Mouse (Mus musculus) urinary bladder, postnatal 14 days (tissue): ENCODE results near the gene Bach2.

Source experiments
- DNase-seq: peaks from one replicate; pipeline ENCODE4 v3.0.0; 2021; ENCODE audit warnings: low spot score

Gene Bach2

DNA sequence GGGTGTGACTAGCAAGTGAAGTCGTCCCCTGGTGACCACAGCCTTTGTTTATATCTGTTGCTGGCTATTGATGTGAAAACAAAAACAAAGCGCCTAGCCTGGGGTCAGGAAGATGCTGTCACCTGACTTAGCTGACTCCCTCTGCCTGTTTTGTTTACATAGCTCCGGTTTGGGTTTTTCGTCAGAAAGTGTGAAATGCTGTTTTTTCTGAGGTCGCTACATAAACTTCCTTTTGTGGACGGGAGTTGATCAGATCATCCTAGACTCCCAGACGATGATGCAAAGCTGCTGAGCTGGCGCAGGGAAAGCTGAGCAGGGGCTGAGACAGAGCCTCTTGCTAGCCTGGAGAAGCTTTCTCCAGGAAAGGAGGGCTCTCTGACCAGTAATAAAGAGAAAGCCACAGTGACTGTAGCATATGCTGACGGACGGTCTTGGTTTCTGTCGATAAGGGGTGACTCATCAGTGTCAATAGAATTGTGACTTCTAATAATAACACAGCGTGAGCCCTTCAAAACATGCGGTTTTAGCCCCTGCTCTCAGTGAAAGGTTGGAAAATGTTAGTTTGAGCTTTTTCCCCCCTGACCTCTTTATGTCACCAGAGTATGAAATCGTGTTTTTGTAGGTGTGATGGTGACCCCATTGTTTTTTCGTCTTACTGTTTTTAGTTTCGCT is 11.9 kb downstream of the Bach2 start:
- peak; percentile 33 for DNase-seq

GRCm38 (mm10) chr4:32251005-32251365 is 12.4 kb downstream of the Bach2 start:
- DNase-seq = peak; percentile 44

DNA sequence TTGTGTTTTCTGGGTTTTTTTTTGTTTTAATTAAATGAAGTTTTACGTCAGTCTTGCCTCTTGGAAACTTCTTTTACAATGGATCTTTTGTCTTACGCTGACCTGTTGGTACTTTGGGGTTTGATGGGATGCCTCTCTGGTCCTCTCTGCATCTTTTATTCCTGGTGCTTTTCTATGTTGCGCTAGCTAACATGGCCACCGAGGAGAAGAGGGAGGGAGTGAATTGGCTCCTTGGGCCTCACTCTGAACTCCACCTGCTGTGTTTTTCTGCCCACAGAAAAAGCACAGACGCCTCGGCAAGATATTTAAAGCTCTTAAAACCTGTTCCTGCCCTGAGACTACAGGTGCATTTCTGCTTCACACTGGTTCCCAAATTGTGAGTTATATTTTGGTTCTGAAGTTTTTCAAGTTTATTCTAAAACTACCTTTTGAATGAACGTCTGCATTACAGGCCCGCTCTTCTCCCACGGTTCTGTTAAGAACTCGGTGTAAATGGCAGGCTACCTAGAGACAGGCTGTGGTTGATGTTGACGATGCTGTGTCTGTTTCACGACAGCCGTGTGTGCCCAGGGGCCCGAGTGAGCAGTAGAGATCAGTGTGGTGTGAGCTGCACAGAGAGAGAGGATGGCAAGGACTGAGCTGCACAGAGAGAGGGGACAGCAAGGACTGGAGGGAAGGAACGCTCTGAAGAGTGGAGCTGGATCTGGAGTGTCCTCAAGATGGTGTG is 13.5 kb downstream of the Bach2 start:
- DNase-seq = no peak

DNA sequence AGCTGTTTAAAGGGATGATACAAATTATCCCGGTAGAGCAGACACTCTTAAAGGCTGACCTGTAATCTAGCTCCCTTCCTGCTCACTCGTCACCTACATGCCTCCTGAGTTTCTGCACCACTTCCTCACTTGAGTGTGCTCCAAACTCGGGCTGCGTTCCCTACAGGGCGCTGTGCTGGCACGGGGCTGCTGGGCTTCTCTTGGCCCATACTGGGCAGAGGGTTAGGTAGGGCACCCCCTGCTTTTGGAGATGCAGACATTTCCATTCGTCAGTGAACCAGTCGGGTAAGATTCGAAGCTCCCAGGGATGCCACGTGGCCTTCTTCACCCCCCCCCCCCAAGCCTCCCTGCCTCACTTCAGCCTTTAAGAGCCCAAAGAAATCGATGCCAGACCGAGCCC is 19.1 kb downstream of the Bach2 start:
- no peak for DNase-seq

- DNase-seq = no peak
Measured at GRCm38 (mm10) chr4:32258093-32258492, 19.5 kb downstream of the Bach2 start.

- no peak for DNase-seq
Measured at GRCm38 (mm10) chr4:32258596-32258995, 20.0 kb downstream of the Bach2 start.

- no peak for DNase-seq
Measured at GRCm38 (mm10) chr4:32260909-32261308, 22.3 kb downstream of the Bach2 start.

- no peak for DNase-seq
Measured at GRCm38 (mm10) chr4:32262825-32263684, 24.5 kb downstream of the Bach2 start.

DNA sequence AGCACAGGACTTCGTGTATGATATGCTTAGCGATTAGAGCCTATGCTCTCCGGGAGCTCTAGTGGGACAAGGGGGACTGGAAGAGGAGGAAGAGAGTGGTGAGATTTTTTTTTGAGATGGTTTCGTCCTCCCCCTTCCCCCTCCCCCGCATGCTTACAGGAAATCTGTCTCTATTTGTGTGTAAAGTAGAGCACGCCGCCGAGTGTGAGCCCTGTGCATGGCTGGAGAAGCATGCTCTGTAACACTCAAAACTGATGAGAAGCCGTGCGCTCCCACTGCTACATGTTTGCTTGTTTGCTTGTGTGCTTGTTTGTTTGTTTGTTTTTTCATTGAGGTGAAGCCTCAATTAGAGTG is 25.1 kb downstream of the Bach2 start:
- no peak for DNase-seq

DNA sequence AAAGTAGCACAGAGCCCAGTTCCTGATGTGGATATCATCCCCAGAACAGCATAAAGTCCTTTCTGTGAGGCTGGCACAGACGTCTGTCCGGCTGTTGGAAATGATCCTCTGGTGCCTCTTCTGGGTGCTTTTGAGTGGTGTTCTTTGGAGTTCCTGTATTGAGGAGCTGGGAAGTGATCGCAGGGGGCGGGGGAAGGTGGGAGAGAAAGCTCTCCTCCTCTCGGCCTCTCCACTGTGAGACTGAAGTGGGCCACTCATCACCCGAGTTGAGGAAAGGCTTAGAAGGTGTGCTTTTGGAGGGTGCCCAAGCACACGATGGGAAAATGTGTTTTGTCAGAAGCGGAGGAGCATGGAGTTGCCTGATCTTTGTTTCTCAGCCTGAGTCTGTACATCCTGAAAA is 26.3 kb downstream of the Bach2 start:
- no peak for DNase-seq

- no peak for DNase-seq
Measured at GRCm38 (mm10) chr4:32266731-32267130, 28.1 kb downstream of the Bach2 start.

DNA sequence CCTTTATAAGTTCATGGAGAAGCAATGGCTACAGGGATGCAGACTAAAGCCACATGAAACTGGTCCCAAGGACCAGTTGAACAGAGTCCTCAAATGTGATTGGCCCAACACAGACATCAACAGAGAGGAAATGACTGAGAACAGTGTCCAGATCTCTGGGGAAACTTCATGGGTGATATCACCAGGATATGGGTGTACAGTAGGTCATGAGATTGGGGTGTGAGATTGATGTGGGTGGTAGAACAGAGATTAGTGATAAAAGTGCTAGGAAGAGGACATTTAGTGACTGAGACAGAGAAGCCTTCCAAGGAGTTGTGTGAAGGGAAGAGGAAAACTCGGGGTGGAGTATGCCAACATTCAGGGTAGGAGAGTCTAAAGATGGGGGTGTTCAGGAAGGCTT is 29.4 kb downstream of the Bach2 start:
- no peak for DNase-seq

DNA sequence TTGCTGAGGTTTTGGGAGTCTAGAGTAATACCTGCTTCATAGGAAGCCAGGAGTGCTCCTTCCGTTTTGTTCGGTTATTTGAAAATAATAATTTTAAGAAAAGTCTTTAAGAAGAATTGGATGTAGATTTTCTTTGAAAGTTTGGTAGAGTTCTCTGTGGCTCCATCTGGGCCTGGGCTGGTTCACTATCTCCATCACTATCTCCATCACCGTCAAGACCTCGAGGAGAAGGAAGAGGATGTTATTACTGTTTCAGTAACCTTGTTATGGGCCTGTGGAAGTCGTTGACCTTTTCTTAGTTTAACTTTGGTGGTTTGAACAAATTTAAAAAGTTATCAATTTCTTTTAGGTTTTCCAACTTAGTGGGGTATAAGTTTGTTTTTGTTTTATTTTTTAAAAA is 33.8 kb downstream of the Bach2 start:
- no peak for DNase-seq

DNA sequence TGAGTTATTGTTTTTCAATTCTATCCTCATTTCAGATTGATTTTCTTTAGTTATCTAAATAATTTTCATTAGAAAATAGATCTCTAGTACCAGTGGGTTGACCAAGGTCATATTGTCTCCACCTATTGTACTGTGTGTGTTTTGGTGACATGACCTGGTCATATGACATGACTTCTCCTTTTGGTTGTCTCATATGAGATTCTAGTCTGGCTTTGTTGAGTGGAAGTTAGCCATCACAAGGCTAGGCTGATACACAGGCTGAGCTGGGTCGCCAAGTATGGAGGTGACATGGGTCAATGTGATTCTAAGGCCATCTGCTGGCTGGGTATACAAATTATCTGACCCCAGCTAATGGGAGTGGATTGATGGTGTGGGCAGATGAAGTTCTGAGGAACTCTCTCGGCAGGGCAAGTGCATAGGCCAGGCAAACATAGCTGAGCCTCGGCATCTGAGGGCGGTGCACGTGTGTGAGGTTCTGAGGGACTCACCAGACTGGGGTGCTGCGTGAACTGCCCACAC is 36.2 kb downstream of the Bach2 start:
- DNase-seq = no peak

DNA sequence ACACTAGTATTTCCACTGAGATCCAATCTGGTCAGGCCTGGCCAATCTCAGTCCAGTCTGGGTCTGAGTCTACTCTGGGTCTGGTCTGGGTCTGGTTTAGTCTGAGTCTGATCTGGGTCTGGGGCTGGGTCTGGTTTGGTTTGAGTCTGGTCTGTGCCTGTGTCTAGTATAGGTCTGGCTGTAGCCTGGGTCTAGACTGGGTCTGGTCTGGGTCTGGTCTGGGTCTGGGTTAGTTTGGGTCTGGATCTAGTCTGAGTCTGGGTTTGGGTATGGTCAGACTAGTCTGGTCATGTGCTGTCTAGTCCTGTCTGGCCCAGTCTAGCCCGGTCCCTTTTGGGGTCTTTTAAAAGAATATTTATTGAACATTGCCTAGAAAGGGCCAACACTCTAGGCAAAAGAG is 41.2 kb downstream of the Bach2 start:
- no peak for DNase-seq

DNA sequence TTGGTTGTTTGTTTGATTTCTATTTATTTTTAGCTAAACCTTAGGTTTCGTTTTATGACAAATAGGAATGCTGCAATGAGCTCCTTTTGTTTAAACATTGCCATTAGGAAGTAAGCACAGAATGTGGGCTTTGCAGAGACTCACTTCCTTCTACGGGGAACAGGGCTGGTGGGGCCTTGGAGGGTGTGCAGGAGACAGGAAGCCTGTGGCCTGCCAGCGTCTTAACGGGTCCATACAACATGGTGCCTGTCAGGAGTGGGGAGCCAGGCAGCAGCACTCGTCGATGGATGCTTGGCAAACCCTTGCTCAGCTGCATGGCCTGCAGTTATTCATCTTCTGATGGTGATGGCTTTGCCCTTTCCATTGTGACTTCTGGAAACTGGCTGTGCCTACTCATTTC is 41.8 kb downstream of the Bach2 start:
- no peak for DNase-seq

DNA sequence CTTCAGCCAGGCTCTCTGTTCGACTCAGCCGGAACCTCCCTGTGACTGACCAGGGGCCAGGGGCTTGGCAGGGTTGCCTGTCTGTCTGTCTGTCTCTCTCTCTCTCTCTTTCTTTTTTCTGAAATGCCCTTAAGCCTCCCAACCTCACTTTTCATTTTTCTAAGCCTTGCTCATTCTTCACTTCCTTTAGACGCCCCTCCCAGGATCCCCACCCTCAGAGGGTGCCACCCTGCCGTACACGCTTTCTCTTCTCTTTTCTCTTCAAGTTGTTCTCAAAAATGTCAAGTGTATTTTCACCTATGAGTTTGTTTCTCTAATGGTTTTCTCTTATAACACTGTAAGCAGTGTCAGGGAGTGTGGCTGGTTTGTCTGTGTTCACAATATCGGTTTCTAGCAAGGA is 42.7 kb downstream of the Bach2 start:
- no peak for DNase-seq

GRCm38 (mm10) chr4:32286405-32286804 is 47.8 kb downstream of the Bach2 start:
- DNase-seq = no peak

DNA sequence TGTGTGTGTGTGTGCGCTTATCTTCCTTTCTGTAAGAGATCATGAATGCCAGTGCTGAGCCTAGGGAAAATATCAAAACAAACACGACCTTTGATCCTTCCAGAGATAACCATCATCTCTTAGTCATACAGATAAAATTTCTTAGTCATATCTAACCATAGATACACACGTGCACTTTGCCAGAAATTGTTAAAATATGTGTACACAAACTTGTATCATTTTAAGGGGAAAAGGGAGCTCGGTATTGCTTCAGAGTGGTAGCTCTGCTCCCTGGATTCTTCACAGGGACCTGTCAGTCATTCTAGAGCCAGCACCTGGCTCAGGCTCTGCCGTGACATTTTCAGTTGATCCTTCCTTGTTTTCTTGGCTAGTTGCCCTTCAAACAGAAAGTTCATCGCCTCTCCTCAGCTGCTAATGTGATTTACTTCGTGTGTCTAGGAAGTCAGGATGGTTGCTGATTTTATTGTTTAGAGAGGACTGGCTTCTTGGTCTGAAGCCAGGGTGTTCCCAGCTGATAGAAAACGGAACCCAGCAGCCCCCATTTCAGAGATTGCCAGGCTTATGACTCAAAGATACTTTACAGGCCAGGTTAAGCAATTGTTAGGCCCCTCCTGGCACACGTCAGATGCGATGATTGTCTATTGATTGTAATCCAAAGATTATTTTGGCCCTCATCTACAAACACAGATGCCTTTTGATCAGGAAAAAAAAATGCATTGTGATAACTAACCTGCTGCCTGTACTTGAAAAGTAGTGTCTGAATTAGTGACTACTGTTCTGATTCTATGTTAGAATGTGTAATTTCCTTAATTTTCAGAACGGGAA is 49.6 kb downstream of the Bach2 start:
- DNase-seq = peak; percentile 43

- no peak for DNase-seq
Measured at GRCm38 (mm10) chr4:32289845-32290244, 51.2 kb downstream of the Bach2 start.

DNA sequence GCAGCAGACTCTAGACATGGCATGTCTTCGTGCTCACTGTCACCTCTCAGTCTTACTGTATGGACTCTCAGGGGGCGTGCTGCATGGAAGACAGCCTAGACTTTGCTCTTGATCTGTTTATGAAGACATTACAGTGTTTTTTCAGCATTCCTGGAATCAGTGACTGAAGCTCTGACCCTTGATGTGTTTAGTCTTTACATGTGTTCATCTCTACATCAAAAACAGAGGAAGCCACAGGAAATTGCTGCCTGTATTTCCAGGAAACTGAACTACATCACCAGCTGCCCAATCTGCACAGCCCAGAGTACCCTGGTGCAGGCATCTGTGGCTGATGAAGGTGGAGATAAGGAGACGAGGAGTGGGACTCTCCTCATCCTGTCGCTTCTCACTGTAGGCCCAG is 52.8 kb downstream of the Bach2 start:
- DNase-seq = no peak

DNA sequence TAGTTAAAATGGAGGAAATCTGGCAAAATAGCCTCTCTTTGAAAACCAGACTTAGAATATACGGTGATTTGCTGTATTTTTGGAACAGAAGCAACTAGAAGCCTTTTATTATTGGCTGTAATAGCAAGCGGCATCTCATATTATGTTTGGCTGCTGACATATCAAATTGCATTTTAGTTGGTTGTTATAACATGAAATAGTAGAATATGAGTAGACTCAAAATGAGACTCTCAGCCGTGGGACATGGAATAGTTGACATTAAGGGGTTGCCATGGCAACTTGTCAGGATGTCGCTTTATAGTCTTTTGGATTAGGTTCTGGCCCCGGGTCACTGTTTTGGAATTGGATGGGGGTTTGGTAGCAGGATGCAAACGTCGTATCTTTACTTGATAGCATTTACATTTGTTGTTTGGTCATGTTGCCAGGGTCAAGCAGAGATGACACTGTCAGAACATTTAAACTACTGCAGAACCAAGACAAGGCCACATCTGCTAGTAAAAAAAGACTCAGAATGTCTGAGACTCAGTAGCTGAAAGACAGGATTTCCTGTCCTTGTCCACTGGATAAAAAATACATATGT is 55.2 kb downstream of the Bach2 start:
- no peak for DNase-seq
